Mouse (Mus musculus): ENCODE data around the gene Gm21974. TPM values are rescaled to one million over a fixed set of nuclear protein-coding genes. Genes with fewer than 3 reads are reported as not detected.
"Not testable (repeated sequence)": the region's sequence is repeated elsewhere in the genome, so short reads cannot be mapped to it uniquely, and the experiment has no call there.

Gene Gm21974
- not detected in 2 replicates for polyA plus RNA-seq (2015; fragmentation: Nextera tagmentation; extraction: Ambion mirVana)

GRCm38 (mm10) chr7:127895442-127895841 lies at the start of gene Gm21974, which contains the start of gene Vkorc1:
TSS of gene Gm21974 (minus strand) at chr7:127895454.
TSS of gene Vkorc1 (minus strand) at chr7:127895617.
- Histone ChIP-seq H3K4me3 (peak within 1 kb of the TSS; percentile 52), H3K9me3 (no peaks in the 10 kb centered on the region), H3K27ac (peak within 1 kb of the TSS; percentile 70), H3K4me1 (peaks cover 11% of the 10 kb centered on the region), H3K36me3 (replicated peaks) (no peaks in the 10 kb centered on the region; the same call in 1 of the 2 replicates), H3K27me3 (replicated peaks) (0 out of 2 replicates have a peak, but pooled peaks cover 2% of the 10 kb centered on the region), H3K4me2 (peak within 1 kb of the TSS; percentile 58), H3K9ac (peak within 1 kb of the TSS; percentile 51)
- peak; percentile 96 for ATAC-seq (replicated peaks)
- WGBS = 0% methylated on average over 26 of the region's 26 CpGs

GRCm38 (mm10) chr7:127944614-127945013 lies 49.4 kb upstream of the Gm21974 start:
- H3K27ac ChIP-seq = no peak overlapping the region
- 12% methylated on average over 23 of the region's 23 CpGs for WGBS
- no peak overlapping the region for H3K4me3 ChIP-seq
- peaks cover 18% of the 10 kb centered on the region for H3K27me3 ChIP-seq (replicated peaks)
- no peak for ATAC-seq (replicated peaks)
- H3K9ac ChIP-seq = no peak overlapping the region
- no peaks in the 10 kb centered on the region for H3K36me3 ChIP-seq (replicated peaks)
- H3K4me2 ChIP-seq = 0 out of 2 replicates have a peak overlapping the region, but pooled peaks have one; percentile 2
- no peaks in the 10 kb centered on the region for H3K4me1 ChIP-seq
- H3K9me3 ChIP-seq = no peaks in the 10 kb centered on the region

GRCm38 (mm10) chr7:127942097-127942496 lies 46.8 kb upstream of the Gm21974 start:
- H3K9me3 ChIP-seq; H3K4me3 ChIP-seq; H3K27ac ChIP-seq; H3K4me2 ChIP-seq; H3K4me1 ChIP-seq; H3K36me3 ChIP-seq (replicated peaks); ATAC-seq (replicated peaks); H3K9ac ChIP-seq: not testable (repeated sequence)
- 54% methylated on average over 2 of the region's 2 CpGs for WGBS
- H3K27me3 ChIP-seq (replicated peaks) = peaks cover 18% of the 10 kb centered on the region

GRCm38 (mm10) chr7:127936216-127936884 lies 41.1 kb upstream of the Gm21974 start:
- no peaks in the 10 kb centered on the region for H3K27me3 ChIP-seq (replicated peaks)
- ATAC-seq (replicated peaks) = peak; percentile 1; the same call in 1 of the 2 replicates
- H3K4me3 ChIP-seq = peak overlapping the region; percentile 68
- peak overlapping the region; percentile 84 for H3K27ac ChIP-seq
- H3K9me3 ChIP-seq = no peaks in the 10 kb centered on the region
- peaks cover 17% of the 10 kb centered on the region for H3K4me1 ChIP-seq
- peak overlapping the region; percentile 73 for H3K4me2 ChIP-seq
- H3K36me3 ChIP-seq (replicated peaks) = no peaks in the 10 kb centered on the region
- peak overlapping the region; percentile 74 for H3K9ac ChIP-seq
- WGBS = 55% methylated on average over 18 of the region's 18 CpGs

- peak overlapping the region; percentile 68 for H3K4me3 ChIP-seq
- 0% methylated on average over 38 of the region's 38 CpGs for WGBS
- peak overlapping the region; percentile 74 for H3K9ac ChIP-seq
- H3K4me2 ChIP-seq = peak overlapping the region; percentile 73
- ATAC-seq (replicated peaks) = peak; percentile 80
- peaks cover 17% of the 10 kb centered on the region for H3K4me1 ChIP-seq
- H3K9me3 ChIP-seq = no peaks in the 10 kb centered on the region
- no peaks in the 10 kb centered on the region for H3K27me3 ChIP-seq (replicated peaks)
- H3K36me3 ChIP-seq (replicated peaks) = no peaks in the 10 kb centered on the region
- H3K27ac ChIP-seq = peak overlapping the region; percentile 84
These were observed 40.5 kb upstream of the Gm21974 start for GRCm38 (mm10) chr7:127935748-127936159.

- peak; percentile 96 for ATAC-seq (replicated peaks)
- H3K36me3 ChIP-seq (replicated peaks) = no peaks in the 10 kb centered on the region
- H3K27ac ChIP-seq = peak overlapping the region; percentile 84
- peak overlapping the region; percentile 73 for H3K4me2 ChIP-seq
- 5% methylated on average over 32 of the region's 32 CpGs for WGBS
- peaks cover 17% of the 10 kb centered on the region for H3K4me1 ChIP-seq
- peak overlapping the region; percentile 68 for H3K4me3 ChIP-seq
- peaks cover 6% of the 10 kb centered on the region; the same call in 1 of the 2 replicates for H3K27me3 ChIP-seq (replicated peaks)
- H3K9me3 ChIP-seq = no peaks in the 10 kb centered on the region
- peak overlapping the region; percentile 74 for H3K9ac ChIP-seq
These were observed 39.9 kb upstream of the Gm21974 start for GRCm38 (mm10) chr7:127935028-127935722.

- Histone ChIP-seq H3K27me3 (replicated peaks) (peaks cover 15% of the 10 kb centered on the region), H3K9me3 (no peaks in the 10 kb centered on the region), H3K4me1 (peaks cover 17% of the 10 kb centered on the region), H3K9ac (no peak overlapping the region), H3K36me3 (replicated peaks) (no peaks in the 10 kb centered on the region), H3K4me3 (no peak overlapping the region), H3K27ac (no peak overlapping the region), H3K4me2 (no peak overlapping the region)
- WGBS = 95% methylated on average over 5 of the region's 5 CpGs
- ATAC-seq (replicated peaks) = no peak
These were observed 38.8 kb upstream of the Gm21974 start for GRCm38 (mm10) chr7:127934075-127934474.

- Histone ChIP-seq H3K4me2 (no peak overlapping the region), H3K4me3 (no peak overlapping the region), H3K9me3 (no peaks in the 10 kb centered on the region), H3K4me1 (peaks cover 17% of the 10 kb centered on the region), H3K9ac (no peak overlapping the region), H3K36me3 (replicated peaks) (no peaks in the 10 kb centered on the region), H3K27ac (no peak overlapping the region), H3K27me3 (replicated peaks) (peaks cover 28% of the 10 kb centered on the region)
- no peak for ATAC-seq (replicated peaks)
- 14% methylated on average over 13 of the region's 13 CpGs for WGBS
These were observed 37.2 kb upstream of the Gm21974 start for GRCm38 (mm10) chr7:127932273-127933031.

- no peak overlapping the region for H3K4me3 ChIP-seq
- H3K27ac ChIP-seq = no peak overlapping the region
- 40% methylated on average over 13 of the region's 13 CpGs for WGBS
- peaks cover 28% of the 10 kb centered on the region for H3K27me3 ChIP-seq (replicated peaks)
- H3K36me3 ChIP-seq (replicated peaks) = no peaks in the 10 kb centered on the region
- peaks cover 15% of the 10 kb centered on the region for H3K4me1 ChIP-seq
- H3K9ac ChIP-seq = no peak overlapping the region
- no peak for ATAC-seq (replicated peaks)
- no peaks in the 10 kb centered on the region for H3K9me3 ChIP-seq
- H3K4me2 ChIP-seq = no peak overlapping the region
These were observed 36.3 kb upstream of the Gm21974 start for GRCm38 (mm10) chr7:127931351-127932135.

GRCm38 (mm10) chr7:127930636-127931035 lies 35.4 kb upstream of the Gm21974 start:
- 85% methylated on average over 5 of the region's 5 CpGs for WGBS
- Histone ChIP-seq H3K9me3 (no peaks in the 10 kb centered on the region), H3K4me2 (no peak overlapping the region), H3K4me3 (no peak overlapping the region), H3K27ac (no peak overlapping the region), H3K4me1 (peaks cover 9% of the 10 kb centered on the region), H3K27me3 (replicated peaks) (peaks cover 28% of the 10 kb centered on the region), H3K36me3 (replicated peaks) (peaks cover 5% of the 10 kb centered on the region), H3K9ac (no peak overlapping the region)
- ATAC-seq (replicated peaks) = no peak

- H3K27me3 ChIP-seq (replicated peaks) = peaks cover 28% of the 10 kb centered on the region
- H3K27ac ChIP-seq = no peak within 1 kb of the TSS
- WGBS = 7% methylated on average over 6 of the region's 6 CpGs
- H3K4me3 ChIP-seq = no peak within 1 kb of the TSS
- H3K9me3 ChIP-seq = no peaks in the 10 kb centered on the region
- H3K9ac ChIP-seq = no peak within 1 kb of the TSS
- H3K36me3 ChIP-seq (replicated peaks) = peaks cover 12% of the 10 kb centered on the region
- no peak within 1 kb of the TSS for H3K4me2 ChIP-seq
- H3K4me1 ChIP-seq = peaks cover 7% of the 10 kb centered on the region
- ATAC-seq (replicated peaks) = no peak
These were observed 34.7 kb upstream of the Gm21974 start, which contains the start of gene Prss8 for GRCm38 (mm10) chr7:127929923-127930322. TSS of gene Prss8 (minus strand) at chr7:127930104.
